Mouse (Mus musculus) layer of hippocampus, adult 2 months (tissue): ENCODE results near the gene Gpx7. TPM values are rescaled to one million over a fixed set of nuclear protein-coding genes. Genes with fewer than 3 reads are reported as not detected.
A peak's percentile ranks its signal among the peaks of the same experiment; 100 is the strongest.

Experiments
- DNase-seq, 2 experiments: peaks; one replicate each; pipeline ENCODE4 v3.0.0; 2022; ENCODE audit warnings: low spot score in 2 of 2
- H3K27ac ChIP-seq: fragments of 200-600 bp; 2 replicates; pipeline ENCODE4 v1.8.1; 2022
- H3K4me3 ChIP-seq: fragments of 200-600 bp; 2 replicates; pipeline ENCODE4 v1.8.1; 2022; ENCODE audit warnings: mild to moderate bottlenecking
- CTCF ChIP-seq: fragments of 200-600 bp; conservative IDR thresholded peaks from 2 replicates; pipeline ENCODE4 v1.8.1; 2022; ENCODE audit warnings: antibody characterized with exemption, mild to moderate bottlenecking, moderate library complexity
- total RNA-seq, 2 experiments: library from RNA; stranded (reverse); gene quantifications; 2 replicates each; pipeline ENCODE4 v1.2.3; 2021

Gene Gpx7
- total RNA-seq, 2 experiments from 2014 or later, result 4.8 to 5.1 TPM

DNA sequence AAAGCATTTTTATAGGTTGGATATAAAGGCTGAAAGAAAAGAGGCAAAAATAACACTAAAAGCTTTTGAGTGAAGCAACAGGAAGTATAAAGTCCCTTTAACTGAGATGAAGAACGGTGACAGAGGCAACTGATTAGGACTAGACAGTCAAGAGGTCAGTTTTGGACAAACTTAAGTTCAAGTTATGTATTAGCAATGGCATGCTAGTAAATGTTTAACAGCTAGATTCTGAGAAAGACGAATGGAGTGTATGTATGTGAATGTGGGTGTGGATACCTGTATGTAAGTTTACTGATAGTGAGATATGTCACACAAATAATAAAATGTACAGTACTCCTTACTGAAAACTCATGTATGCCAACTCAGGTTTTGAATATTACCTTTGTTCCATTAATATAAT lies 17.8 kb upstream of the Gpx7 start:
- DNase-seq, result no peak
- Histone ChIP-seq H3K4me3 (no peak overlapping the region), H3K27ac (no peak overlapping the region)
- TF ChIP-seq CTCF, result no peak

DNA sequence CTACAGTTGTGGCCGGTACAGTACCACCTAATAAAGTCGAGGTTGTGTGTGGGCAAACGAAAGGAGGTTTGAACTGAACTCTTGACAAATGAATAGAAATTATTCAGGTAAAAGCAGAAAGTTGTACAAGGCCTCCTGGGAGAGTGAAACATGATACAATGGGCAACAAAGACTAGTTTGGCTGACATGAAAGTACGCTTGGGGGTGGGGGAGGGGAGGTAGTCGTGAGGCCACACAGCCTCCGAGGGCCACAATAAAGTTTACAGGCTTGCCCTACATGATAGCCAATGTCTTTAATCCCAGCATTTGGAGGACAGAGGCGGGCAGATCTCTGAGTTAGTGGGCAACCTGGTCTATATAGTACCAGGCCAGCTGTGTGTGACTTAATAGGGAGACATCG lies 860 bp upstream of the Gpx7 start:
- TF ChIP-seq CTCF, result no peak
- no peak for DNase-seq
- H3K27ac ChIP-seq, result no peak overlapping the region

DNA sequence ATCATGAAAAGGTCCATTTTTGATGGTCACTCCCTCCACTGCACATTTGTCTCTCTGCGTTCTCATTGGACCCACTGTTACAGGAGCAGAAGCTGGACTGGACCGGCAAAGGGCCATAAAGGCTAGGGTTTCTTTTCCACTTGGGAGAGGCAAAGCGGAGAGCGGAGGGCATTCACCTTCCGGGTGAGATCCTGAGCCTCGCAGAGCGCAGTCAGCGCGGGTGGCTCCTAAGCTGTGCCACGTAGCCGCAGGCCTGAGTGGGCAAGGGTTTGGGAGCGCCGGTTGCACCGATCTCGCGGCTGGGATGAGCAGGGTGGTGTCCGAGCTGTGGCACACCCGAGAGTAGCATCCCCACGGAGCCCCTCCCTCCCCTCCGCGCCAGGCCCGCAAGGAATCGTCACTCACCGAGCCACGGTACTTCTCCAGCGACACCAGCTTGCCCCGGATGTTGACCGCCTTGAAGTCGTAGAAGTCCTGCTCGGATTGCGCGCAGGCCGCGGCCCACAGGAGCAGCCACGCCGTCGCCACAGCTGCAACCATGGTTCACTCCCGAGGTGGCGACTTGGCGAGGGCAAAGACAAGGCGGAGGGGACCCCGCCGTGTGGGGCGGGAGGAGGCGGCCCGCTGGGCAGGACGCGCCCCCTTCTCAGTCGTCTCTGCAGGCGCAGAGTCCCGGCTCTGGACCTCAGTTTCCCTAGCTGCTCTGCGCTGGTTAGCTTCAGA lies 462 bp downstream of the Gpx7 start:
- Histone ChIP-seq H3K4me3 (peak overlapping the region; percentile 68), H3K27ac (peak overlapping the region; percentile 91)
- no peak for TF ChIP-seq CTCF
- DNase-seq, result peak; percentile 23 to 45

More for the DNA sequence above, 860 bp upstream of the Gpx7 start:
- H3K4me3 ChIP-seq, result no peak overlapping the region

DNA sequence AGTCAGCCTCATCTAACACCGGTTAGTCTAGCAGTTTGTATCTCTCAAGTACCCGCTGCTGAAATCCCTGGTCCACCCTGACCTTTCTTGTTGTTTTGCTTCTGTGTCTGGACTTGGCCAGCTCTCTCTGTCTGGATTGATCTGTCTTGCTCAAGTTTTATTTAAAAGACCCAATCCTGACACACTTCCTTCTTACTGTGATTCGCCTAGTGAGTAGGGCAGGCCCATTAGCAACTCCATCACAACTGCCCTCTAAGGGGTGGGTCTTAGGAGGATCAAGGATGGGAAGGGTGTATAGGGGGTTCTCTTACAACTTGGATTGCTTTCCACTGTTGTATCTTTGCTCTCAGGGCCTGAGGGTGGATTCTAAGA lies 1.0 kb downstream of the Gpx7 start:
- no peak for TF ChIP-seq CTCF
- peak overlapping the region; percentile 68 for H3K4me3 ChIP-seq
- no peak for DNase-seq
- H3K27ac ChIP-seq, result peak overlapping the region; percentile 91

DNA sequence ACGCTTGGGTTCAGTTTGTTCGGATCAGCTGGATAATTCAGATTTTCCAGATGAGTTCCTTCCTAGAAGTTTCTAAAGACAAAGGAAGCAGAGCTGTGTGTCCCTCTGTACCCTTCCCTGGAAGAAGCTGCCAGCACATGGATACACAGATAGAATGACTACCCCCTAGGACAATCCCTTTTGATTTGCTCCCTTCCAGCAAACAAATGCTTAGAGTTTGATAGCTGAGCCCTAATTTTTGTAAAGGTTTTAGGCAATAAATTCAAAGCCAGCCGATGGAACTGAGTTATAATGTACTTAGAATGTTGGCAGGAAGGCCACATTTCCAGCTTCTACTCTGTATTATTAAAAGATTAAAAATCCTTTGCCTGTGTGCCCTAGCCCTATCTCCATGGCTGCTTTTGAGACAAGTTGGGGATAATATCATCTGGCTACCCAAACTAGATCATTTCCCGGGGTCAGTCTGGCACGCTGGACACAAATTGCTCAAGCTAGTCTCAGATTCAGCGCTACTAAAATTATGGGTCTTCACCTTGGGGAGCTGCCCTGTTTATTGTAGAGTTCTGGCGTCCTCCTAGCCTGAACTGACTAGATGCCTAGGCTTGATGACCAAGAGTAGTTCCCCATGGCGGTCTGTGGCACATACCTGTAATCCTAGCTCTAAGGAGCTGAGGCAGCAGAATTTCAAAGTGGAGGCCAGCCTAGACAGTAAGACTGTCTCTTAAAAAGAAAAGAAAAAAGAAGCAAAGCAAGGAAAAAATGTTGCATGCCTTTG lies 2.7 kb downstream of the Gpx7 start:
- no peak for DNase-seq
- TF ChIP-seq CTCF, result no peak
- Histone ChIP-seq H3K27ac (no peak overlapping the region), H3K4me3 (no peak overlapping the region)

DNA sequence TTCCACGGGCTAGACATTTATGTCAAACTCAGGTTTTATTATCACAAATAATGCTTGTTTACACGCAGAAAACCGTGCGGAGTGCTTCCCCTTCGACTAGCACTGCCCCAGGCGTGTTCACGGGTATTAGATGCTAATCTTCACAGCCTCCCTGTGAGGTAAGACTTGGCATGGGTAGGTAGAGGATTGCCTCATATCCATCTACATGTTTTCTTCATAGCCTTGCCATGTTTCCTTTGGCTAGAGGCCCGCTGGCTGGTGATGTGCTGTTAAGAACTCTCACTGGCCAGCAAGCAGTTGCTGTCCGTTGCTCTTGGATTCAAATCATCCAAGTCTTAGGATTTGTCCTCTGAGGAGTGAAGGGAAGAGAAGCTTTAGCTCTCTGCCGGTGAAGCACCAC lies 6.4 kb downstream of the Gpx7 start:
- DNase-seq, result no peak
- TF ChIP-seq CTCF, result no peak
- Histone ChIP-seq H3K4me3 (no peak overlapping the region), H3K27ac (no peak overlapping the region)

DNA sequence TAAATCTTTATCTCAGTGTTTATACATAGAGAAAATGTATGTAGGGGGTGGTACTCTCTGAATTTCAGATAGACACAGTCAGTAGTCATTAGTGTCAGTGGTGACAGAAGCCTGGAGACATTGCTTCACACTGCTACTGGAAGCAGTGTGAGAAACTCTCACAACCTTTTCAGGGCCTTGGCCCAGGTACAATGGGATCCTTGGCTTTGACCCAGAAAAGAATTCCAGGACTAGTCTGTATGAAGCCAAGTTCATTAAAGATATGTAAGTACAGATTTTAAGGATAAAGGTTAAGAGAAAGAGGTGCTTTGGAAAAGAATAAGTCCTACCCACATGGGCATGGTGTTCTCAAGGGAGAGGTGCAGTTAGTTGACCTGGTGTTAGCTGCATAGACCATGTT lies 12.5 kb downstream of the Gpx7 start:
- no peak for DNase-seq
- no peak for TF ChIP-seq CTCF
- H3K4me3 ChIP-seq, result no peak overlapping the region
- no peak overlapping the region for H3K27ac ChIP-seq

DNA sequence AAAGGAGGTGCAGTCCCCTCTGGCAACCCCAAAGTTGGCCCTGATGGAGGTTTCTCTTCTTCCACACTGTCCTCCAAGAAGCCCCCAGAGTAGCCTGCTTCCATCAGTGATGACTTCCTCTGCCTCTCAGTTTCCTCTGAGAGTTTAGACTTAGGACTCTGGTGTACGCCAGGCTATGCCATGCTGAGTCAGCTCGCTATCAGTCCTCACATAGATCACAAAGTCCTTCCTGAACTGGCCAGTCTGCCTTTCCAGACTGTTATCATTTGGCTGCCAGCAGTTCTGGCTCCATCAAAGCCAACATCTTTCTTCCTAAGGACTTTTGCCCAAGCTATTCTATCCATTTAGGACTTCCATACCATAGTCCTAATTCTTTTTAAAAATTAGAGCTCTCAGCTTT lies 14.2 kb downstream of the Gpx7 start:
- no peak overlapping the region for H3K27ac ChIP-seq
- DNase-seq, result no peak
- H3K4me3 ChIP-seq, result no peak overlapping the region
- no peak for TF ChIP-seq CTCF

DNA sequence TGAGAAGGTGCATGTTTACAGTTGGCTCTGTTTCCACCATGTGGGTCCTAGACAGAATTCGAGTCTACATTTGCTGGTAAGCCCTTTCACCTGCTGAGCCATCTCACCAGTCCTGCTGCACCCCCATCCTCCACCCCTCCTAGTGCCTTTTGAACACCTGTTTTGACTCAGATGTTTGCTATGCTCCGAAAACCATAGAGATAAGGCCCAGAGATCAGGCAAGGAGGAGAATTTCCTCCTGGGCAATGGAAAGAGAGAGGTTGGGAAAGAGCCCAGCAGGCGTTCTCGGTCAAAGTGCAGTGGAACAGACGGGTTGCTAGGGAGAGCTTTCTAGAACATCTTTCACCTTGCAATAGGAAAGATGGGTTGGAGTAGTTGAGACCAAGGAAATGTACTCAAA lies 15.6 kb downstream of the Gpx7 start:
- Histone ChIP-seq H3K27ac (no peak overlapping the region), H3K4me3 (no peak overlapping the region)
- no peak for DNase-seq
- TF ChIP-seq CTCF, result no peak

DNA sequence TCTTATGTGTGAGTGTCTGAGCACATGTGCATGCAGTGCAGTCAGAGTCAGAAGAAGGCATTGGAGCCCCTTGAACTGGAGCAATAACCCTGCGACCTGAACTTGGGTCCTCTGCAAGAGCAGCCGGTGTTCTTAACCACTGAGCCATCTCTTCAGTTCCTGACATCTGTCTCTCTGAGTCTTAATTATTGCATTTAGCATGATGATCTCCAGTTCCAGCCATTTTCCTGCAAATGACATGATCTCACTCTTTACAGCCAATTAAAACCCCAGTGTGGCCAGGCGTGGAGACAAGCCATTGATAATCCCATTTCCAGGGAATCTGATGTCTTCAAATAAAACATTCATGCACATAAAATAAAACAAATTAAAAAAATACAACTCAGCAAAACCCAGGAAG lies 18.0 kb downstream of the Gpx7 start:
- TF ChIP-seq CTCF, result no peak
- no peak for DNase-seq
- no peak overlapping the region for H3K4me3 ChIP-seq
- H3K27ac ChIP-seq, result no peak overlapping the region

DNA sequence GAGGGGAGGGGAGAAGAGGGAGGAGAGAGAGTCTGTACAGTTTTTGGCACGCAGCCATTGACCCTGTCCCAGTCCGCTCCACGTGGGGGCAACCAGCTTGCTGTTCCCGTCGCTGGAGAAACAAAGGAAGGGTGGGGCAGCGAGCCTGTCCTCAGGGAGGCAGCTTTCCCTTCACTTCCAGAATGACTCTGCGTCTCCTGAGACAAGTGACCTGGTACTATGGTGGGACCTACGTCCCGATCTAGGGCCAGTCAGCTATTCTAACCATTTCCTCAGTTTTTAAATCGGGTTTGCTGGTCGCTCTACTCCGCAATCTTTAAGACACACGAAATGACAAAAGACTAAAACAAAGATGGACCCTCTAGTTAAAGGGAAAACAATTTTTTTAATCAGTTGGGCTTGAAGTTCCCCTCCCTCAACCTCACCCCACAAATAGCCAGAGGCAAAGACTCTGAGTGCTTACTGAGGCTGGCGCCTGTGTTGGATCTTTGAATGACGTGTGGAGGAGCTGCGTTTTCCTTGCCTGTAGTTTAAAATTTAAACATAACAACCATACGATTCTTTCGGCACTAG lies 19.0 kb downstream of the Gpx7 start:
- peak; percentile 23 to 29 for DNase-seq
- TF ChIP-seq CTCF, result peak; percentile 32
- Histone ChIP-seq H3K4me3 (peak overlapping the region; percentile 50), H3K27ac (peak overlapping the region; percentile 25; the same call in 1 of the 2 replicates)

DNA sequence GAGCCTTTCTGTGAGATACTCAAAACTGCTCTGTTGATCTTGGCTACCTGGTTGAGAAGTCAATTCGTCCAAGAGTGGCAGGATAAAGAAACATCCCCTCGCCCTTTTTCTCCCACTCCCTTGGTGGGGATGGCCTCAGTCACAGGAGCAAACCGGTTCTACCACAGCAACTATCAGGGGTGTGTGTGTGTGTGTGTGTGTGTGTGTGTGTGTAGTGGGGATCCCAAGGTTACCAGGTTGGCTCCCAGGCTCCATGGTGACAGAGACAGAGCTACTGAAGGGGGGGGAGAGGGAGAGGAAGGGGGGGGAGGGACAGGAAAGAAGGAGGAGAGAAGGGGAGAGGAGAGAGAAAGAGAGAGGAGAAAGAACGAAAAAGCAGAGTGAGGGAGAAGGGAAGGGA lies 19.7 kb downstream of the Gpx7 start:
- DNase-seq, result no peak
- Histone ChIP-seq H3K4me3 (peak overlapping the region; percentile 50; the same call in 1 of the 2 replicates), H3K27ac (no peak overlapping the region; the same call in 1 of the 2 replicates)
- no peak for TF ChIP-seq CTCF

DNA sequence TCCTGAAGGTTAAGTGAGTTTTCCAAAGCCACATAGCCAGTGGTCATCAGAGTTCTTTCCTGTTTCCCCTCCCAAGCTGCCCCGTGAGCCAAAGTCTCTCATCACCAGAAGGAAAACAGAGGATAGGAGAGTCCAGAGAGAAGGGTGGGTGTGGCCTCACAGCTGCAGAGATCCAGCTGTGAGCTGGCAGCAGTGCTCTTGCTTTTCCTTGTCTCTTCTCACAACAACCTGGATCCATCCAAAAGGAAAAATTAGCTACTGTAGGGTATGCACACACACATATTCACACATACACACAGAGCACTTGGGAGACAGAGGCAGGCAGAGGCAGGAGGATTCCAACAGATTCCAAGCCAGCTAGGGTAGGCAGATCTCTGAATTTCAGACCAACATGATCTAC lies 20.7 kb downstream of the Gpx7 start:
- no peak for DNase-seq
- no peak for TF ChIP-seq CTCF
- Histone ChIP-seq H3K4me3 (no peak overlapping the region), H3K27ac (no peak overlapping the region)
